Mouse (Mus musculus) embryonic fibroblast, embryonic 13.5 days (primary cell): ENCODE data around the gene Phactr4.

Experiments used
- CTCF ChIP-seq: IDR thresholded peaks from 2 replicates; pipeline ENCODE4 v1.5.1; 2011; ENCODE audit warnings: mild to moderate bottlenecking, control low read depth, low read length, moderate library complexity, borderline replicate concordance; ENCODE audit not compliant: insufficient read depth
- POLR2A ChIP-seq: IDR thresholded peaks from 2 replicates; pipeline ENCODE4 v1.6.1; 2011; ENCODE audit warnings: low read depth, mild to moderate bottlenecking, control low read depth, low read length, moderate library complexity

DNA sequence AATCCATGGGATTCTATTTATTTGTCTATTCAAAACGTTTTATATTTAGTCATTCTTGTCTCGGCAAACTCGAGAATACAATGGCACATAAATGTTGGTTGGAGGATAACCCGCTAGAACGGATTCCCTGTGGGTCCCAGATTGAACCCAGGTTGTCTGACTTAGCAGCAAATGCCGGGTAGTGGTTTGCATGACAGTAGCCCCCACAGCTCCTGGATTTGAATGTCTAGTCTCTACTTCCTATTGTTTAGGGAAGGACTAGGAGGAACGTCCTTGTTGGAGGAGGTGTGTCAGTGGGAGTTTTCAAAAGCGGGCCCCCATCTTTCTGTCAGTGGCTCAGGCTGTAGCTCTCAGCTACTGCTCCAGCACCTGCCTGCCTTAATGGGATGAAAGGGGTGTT, 37.9 kb upstream of the Phactr4 start:
- no peak for TF ChIP-seq CTCF
- TF ChIP-seq POLR2A: no peak
